Mouse (Mus musculus) MEL (cell line): Measurements from ENCODE around the gene Adarb1. TPM values are rescaled to one million over a fixed set of nuclear protein-coding genes. Genes with fewer than 3 reads are reported as not detected.

ENCODE experiments used
- DNase-seq: peaks from one replicate; pipeline ENCODE4 v3.0.0; 2011; ENCODE audit warnings: low read depth, low spot score
- H3K27ac ChIP-seq: 2 replicates; pipeline ENCODE4 v1.5.1; 2012; ENCODE audit warnings: low read depth, mild to moderate bottlenecking, control low read depth, low read length, moderate library complexity; ENCODE audit not compliant: control insufficient read depth
- H3K27me3 ChIP-seq, 2 experiments: fragments of 150-350 bp in 1 of 2; sonication (generic) in 1 of 2; 2 replicates each; pipeline ENCODE4 v1.6.1; 2012; ENCODE audit warnings: low read length in 2 of 2, mild to moderate bottlenecking in 2 of 2, improper control_type of control experiment in 1 of 2, moderate library complexity in 1 of 2; ENCODE audit not compliant: insufficient read depth in 2 of 2, control insufficient read depth in 1 of 2
- H3K36me3 ChIP-seq, 2 experiments: 2 replicates each; pipeline ENCODE4 v1.6.1; 2012 to 2014; ENCODE audit warnings: low read length in 2 of 2, improper control_type of control experiment in 1 of 2, inconsistent platforms in 1 of 2, mild to moderate bottlenecking in 1 of 2; ENCODE audit not compliant: insufficient read depth in 2 of 2, control insufficient read depth in 1 of 2
- H3K4me1 ChIP-seq, 2 experiments: fragments of 150-350 bp in 1 of 2; sonication (generic) in 1 of 2; 2 replicates each; pipeline ENCODE4 v1.6.1; 2012; ENCODE audit warnings: low read length in 2 of 2, improper control_type of control experiment in 1 of 2, mild to moderate bottlenecking in 1 of 2; ENCODE audit not compliant: insufficient read depth in 2 of 2, control insufficient read depth in 1 of 2
- H3K4me3 ChIP-seq, 2 experiments: fragments of 150-350 bp in 1 of 2; sonication (generic) in 1 of 2; 2 replicates each; pipeline ENCODE4 v1.5.1; 2012; ENCODE audit warnings: low read depth in 2 of 2, low read length in 2 of 2, mild to moderate bottlenecking in 2 of 2, moderate library complexity in 2 of 2, control low read depth in 1 of 2, improper control_type of control experiment in 1 of 2; ENCODE audit not compliant: control insufficient read depth in 1 of 2, insufficient read depth in 1 of 2
- H3K79me2 ChIP-seq: 2 replicates; pipeline ENCODE4 v1.6.1; 2012; ENCODE audit warnings: mild to moderate bottlenecking, low read length, moderate library complexity; ENCODE audit not compliant: control insufficient read depth, poor library complexity, insufficient read depth
- H3K9ac ChIP-seq: 2 replicates; pipeline ENCODE4 v1.6.1; 2012; ENCODE audit warnings: low read depth, mild to moderate bottlenecking, control low read depth, low read length, moderate library complexity; ENCODE audit not compliant: control insufficient read depth, poor library complexity, severe bottlenecking
- H3K9me3 ChIP-seq: fragments of 150-350 bp; sonication (generic); replicated peaks from 2 replicates; pipeline ENCODE4 v1.6.1; 2012; ENCODE audit warnings: mild to moderate bottlenecking, low read length, improper control_type of control experiment, moderate library complexity; ENCODE audit not compliant: insufficient read depth
- BHLHE40 ChIP-seq: IDR thresholded peaks from 2 replicates; pipeline ENCODE4 v1.6.1; 2012; ENCODE audit warnings: low read depth, mild to moderate bottlenecking, inconsistent platforms, low read length, improper control_type of control experiment, borderline replicate concordance
- CTCF ChIP-seq, 3 experiments: IDR thresholded peaks in 2 of 3; conservative IDR thresholded peaks in 1 of 3; 2 replicates each; pipeline ENCODE4 v1.5.1; 2011 to 2012; ENCODE audit warnings: low read length in 3 of 3, low read depth in 2 of 3, mild to moderate bottlenecking in 2 of 3, improper control_type of control experiment in 1 of 3, inconsistent platforms in 1 of 3, mixed read lengths in 1 of 3, moderate library complexity in 1 of 3; ENCODE audit not compliant: control insufficient read depth in 1 of 3, insufficient read depth in 1 of 3, poor library complexity in 1 of 3, severe bottlenecking in 1 of 3
- E2F4 ChIP-seq: IDR thresholded peaks from 2 replicates; pipeline ENCODE4 v1.6.1; 2011; ENCODE audit warnings: low read depth, low read length, improper control_type of control experiment, borderline replicate concordance
- ELF1 ChIP-seq: IDR thresholded peaks from 2 replicates; pipeline ENCODE4 v1.6.1; 2014; ENCODE audit warnings: low read depth, mild to moderate bottlenecking, inconsistent platforms, low read length, improper control_type of control experiment, moderate library complexity
- EP300 ChIP-seq, 2 experiments: IDR thresholded peaks; 2 replicates each; pipeline ENCODE4 v1.6.1; 2011; ENCODE audit warnings: improper control_type of control experiment in 2 of 2, low read length in 2 of 2, low read depth in 1 of 2, mild to moderate bottlenecking in 1 of 2
- ETS1 ChIP-seq: IDR thresholded peaks from 2 replicates; pipeline ENCODE4 v1.6.1; 2012; ENCODE audit warnings: low read depth, mild to moderate bottlenecking, inconsistent platforms, low read length, improper control_type of control experiment, moderate library complexity
- GABPA ChIP-seq: IDR thresholded peaks from 2 replicates; pipeline ENCODE4 v1.6.1; 2012; ENCODE audit warnings: low read depth, mild to moderate bottlenecking, inconsistent platforms, low read length, improper control_type of control experiment, moderate library complexity
- GATA1 ChIP-seq: IDR thresholded peaks from 2 replicates; pipeline ENCODE4 v1.6.1; 2011; ENCODE audit warnings: low read depth, low read length, improper control_type of control experiment
- HCFC1 ChIP-seq: IDR thresholded peaks from 2 replicates; pipeline ENCODE4 v1.6.1; 2012; ENCODE audit warnings: low read depth, mild to moderate bottlenecking, inconsistent platforms, low read length, improper control_type of control experiment, moderate library complexity
- JUND ChIP-seq: IDR thresholded peaks from 2 replicates; pipeline ENCODE4 v1.6.1; 2011; ENCODE audit warnings: low read depth, mild to moderate bottlenecking, improper control_type of control experiment, low read length
- KAT2A ChIP-seq: conservative IDR thresholded peaks from 2 replicates; pipeline ENCODE4 v1.6.1; 2012; ENCODE audit warnings: low read depth, low read length, improper control_type of control experiment, inconsistent platforms
- MAFK ChIP-seq: IDR thresholded peaks from 2 replicates; pipeline ENCODE4 v1.6.1; 2011; ENCODE audit warnings: low read depth, mild to moderate bottlenecking, low read length, improper control_type of control experiment, borderline replicate concordance
- MAX ChIP-seq: IDR thresholded peaks from 2 replicates; pipeline ENCODE4 v1.6.1; 2011; ENCODE audit warnings: low read length, improper control_type of control experiment
- MAZ ChIP-seq: IDR thresholded peaks from 2 replicates; pipeline ENCODE4 v1.6.1; 2012; ENCODE audit warnings: low read depth, mild to moderate bottlenecking, inconsistent platforms, low read length, improper control_type of control experiment
- MEF2A ChIP-seq: IDR thresholded peaks from 2 replicates; pipeline ENCODE4 v1.6.1; 2014; ENCODE audit warnings: low read depth, mild to moderate bottlenecking, inconsistent platforms, low read length, improper control_type of control experiment; ENCODE audit not compliant: poor library complexity, insufficient replicate concordance, severe bottlenecking; ENCODE audit errors: extremely low read depth
- MXI1 ChIP-seq: IDR thresholded peaks from 2 replicates; pipeline ENCODE4 v1.6.1; 2011; ENCODE audit warnings: mild to moderate bottlenecking, low read depth, low read length, improper control_type of control experiment
- MYB ChIP-seq: IDR thresholded peaks from 2 replicates; pipeline ENCODE4 v1.6.1; 2011; ENCODE audit warnings: mild to moderate bottlenecking, low read depth, low read length, improper control_type of control experiment
- MYC ChIP-seq: IDR thresholded peaks from 2 replicates; pipeline ENCODE4 v1.6.1; 2011; ENCODE audit warnings: low read depth, mild to moderate bottlenecking, low read length, improper control_type of control experiment, moderate library complexity
- NELFE ChIP-seq: IDR thresholded peaks from 2 replicates; pipeline ENCODE4 v1.6.1; 2011; ENCODE audit warnings: low read depth, low read length, improper control_type of control experiment
- NRF1 ChIP-seq: IDR thresholded peaks from 2 replicates; pipeline ENCODE4 v1.6.1; 2014; ENCODE audit warnings: low read depth, mild to moderate bottlenecking, inconsistent platforms, low read length, improper control_type of control experiment, moderate library complexity; ENCODE audit not compliant: poor library complexity, insufficient read depth, severe bottlenecking
- POLR2A ChIP-seq, 2 experiments: IDR thresholded peaks; 2 replicates each; pipeline ENCODE4 v1.6.1; 2011 to 2012; ENCODE audit warnings: low read length in 2 of 2, mild to moderate bottlenecking in 2 of 2, control low read depth in 1 of 2, improper control_type of control experiment in 1 of 2, low read depth in 1 of 2, moderate library complexity in 1 of 2; ENCODE audit not compliant: control insufficient read depth in 1 of 2, insufficient read depth in 1 of 2, poor library complexity in 1 of 2
- POLR2AphosphoS2 ChIP-seq: IDR thresholded peaks from 2 replicates; pipeline ENCODE4 v1.6.1; 2011; ENCODE audit warnings: low read length, improper control_type of control experiment
- POLR2AphosphoS5 ChIP-seq: IDR thresholded peaks from 2 replicates; pipeline ENCODE4 v1.6.1; 2012; ENCODE audit warnings: low read depth, borderline replicate concordance, mild to moderate bottlenecking, inconsistent platforms, low read length, moderate library complexity, mixed read lengths
- RAD21 ChIP-seq: IDR thresholded peaks from 2 replicates; pipeline ENCODE4 v1.6.1; 2011; ENCODE audit warnings: mild to moderate bottlenecking, low read depth, low read length, improper control_type of control experiment
- RCOR1 ChIP-seq: IDR thresholded peaks from 2 replicates; pipeline ENCODE4 v1.6.1; 2012; ENCODE audit warnings: low read depth, mild to moderate bottlenecking, inconsistent platforms, low read length, improper control_type of control experiment
- SIN3A ChIP-seq: IDR thresholded peaks from 2 replicates; pipeline ENCODE4 v1.6.1; 2012; ENCODE audit warnings: low read length, improper control_type of control experiment, inconsistent platforms
- SMC3 ChIP-seq: IDR thresholded peaks from 2 replicates; pipeline ENCODE4 v1.6.1; 2011; ENCODE audit warnings: low read depth, low read length, improper control_type of control experiment
- TAL1 ChIP-seq: IDR thresholded peaks from 2 replicates; pipeline ENCODE4 v1.6.1; 2012; ENCODE audit warnings: mild to moderate bottlenecking, inconsistent platforms, low read length, moderate library complexity, mixed read lengths
- TBP ChIP-seq: IDR thresholded peaks from 2 replicates; pipeline ENCODE4 v1.8.0; 2011; ENCODE audit warnings: low read depth, low read length, improper control_type of control experiment
- TCF12 ChIP-seq: IDR thresholded peaks from 2 replicates; pipeline ENCODE4 v1.6.1; 2014; ENCODE audit warnings: low read depth, mild to moderate bottlenecking, inconsistent platforms, low read length, improper control_type of control experiment, moderate library complexity
- UBTF ChIP-seq: IDR thresholded peaks from 2 replicates; pipeline ENCODE4 v1.6.1; 2012; ENCODE audit warnings: low read depth, mild to moderate bottlenecking, inconsistent platforms, low read length, improper control_type of control experiment, moderate library complexity, borderline replicate concordance; ENCODE audit not compliant: insufficient read depth
- USF1 ChIP-seq: IDR thresholded peaks from 2 replicates; pipeline ENCODE4 v1.6.1; 2014; ENCODE audit warnings: low read depth, mild to moderate bottlenecking, inconsistent platforms, low read length, improper control_type of control experiment, moderate library complexity
- USF2 ChIP-seq, 2 experiments: IDR thresholded peaks; 2 replicates each; pipeline ENCODE4 v1.6.1; 2011 to 2012; ENCODE audit warnings: improper control_type of control experiment in 2 of 2, low read length in 2 of 2, borderline replicate concordance in 1 of 2, inconsistent platforms in 1 of 2, low read depth in 1 of 2, mild to moderate bottlenecking in 1 of 2; ENCODE audit not compliant: insufficient read depth in 1 of 2
- ZC3H11A ChIP-seq: IDR thresholded peaks from 2 replicates; pipeline ENCODE4 v1.6.1; 2012; ENCODE audit warnings: low read depth, mild to moderate bottlenecking, inconsistent platforms, low read length, improper control_type of control experiment
- ZKSCAN1 ChIP-seq: IDR thresholded peaks from 2 replicates; pipeline ENCODE4 v1.6.1; 2012; ENCODE audit warnings: low read depth, mild to moderate bottlenecking, inconsistent platforms, low read length, improper control_type of control experiment, moderate library complexity
- ZMIZ1 ChIP-seq: IDR thresholded peaks from 2 replicates; pipeline ENCODE4 v1.6.1; 2012; ENCODE audit warnings: low read depth, mild to moderate bottlenecking, inconsistent platforms, low read length, improper control_type of control experiment, moderate library complexity
- ZNF384 ChIP-seq: IDR thresholded peaks from 2 replicates; pipeline ENCODE4 v1.6.1; 2012; ENCODE audit warnings: low read depth, mild to moderate bottlenecking, inconsistent platforms, low read length, improper control_type of control experiment
- polyA plus RNA-seq, 2 experiments: library from polyadenylated mRNA; stranded (reverse) in 1 of 2; unstranded in 1 of 2; fragments of >175 nt in 1 of 2; fragments of >200 nt in 1 of 2; gene quantifications; 2 replicates each; pipeline versions ENCODE4 v1.2.1 to v1.2.4; 2012; ENCODE audit warnings: low replicate concordance in 2 of 2, low read depth in 1 of 2; ENCODE audit not compliant: insufficient read length in 2 of 2, insufficient read depth in 1 of 2, missing spikeins in 1 of 2
- total RNA-seq: library from RNA; depleted of rRNA; stranded (reverse); fragments of 300-350 nt; gene quantifications from 2 replicates; pipeline ENCODE4 v1.2.3, GENCODE M21; 2012; rRNA removed

The Adarb1 gene
- total RNA-seq (1.7 and 2.4 TPM in 2 replicates), polyA plus RNA-seq (1 to 10 TPM in 1 of 2 experiments, not detected in 1; 3.8 TPM)

DNA sequence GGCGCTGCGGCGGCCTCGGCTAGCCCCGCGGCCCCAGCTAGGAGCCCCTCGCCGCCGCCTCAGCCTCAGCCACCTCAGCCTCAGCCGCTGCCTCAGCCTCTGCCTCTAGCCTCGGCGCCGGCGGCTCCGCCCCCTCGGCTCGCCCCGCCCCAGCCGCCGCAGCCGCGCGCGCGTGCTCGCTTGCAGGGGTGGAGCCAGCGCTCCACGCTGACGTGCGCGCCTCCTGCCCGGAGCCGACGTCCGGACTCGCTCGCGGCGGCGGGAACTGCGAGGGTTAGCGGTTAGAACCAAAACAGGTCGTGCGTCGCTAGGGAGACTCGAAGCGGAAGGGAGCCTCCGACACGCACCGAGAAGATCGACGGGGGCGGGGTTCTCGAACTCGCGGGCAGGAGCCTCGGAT is at the start of gene Adarb1:
Gene Adarb1 (minus strand): TSS at position 133 of the 400 bp plus-strand sequence.
- Histone ChIP-seq H3K4me3 (peak within 1 kb of the TSS; percentile 58 to 69), H3K27ac (no peak within 1 kb of the TSS), H3K36me3 (no peaks in the 10 kb centered on the region), H3K27me3 (peaks cover 2 to 5% of the 10 kb centered on the region in 2 experiments; a peak in 3 of 4 replicates), H3K79me2 (no peaks in the 10 kb centered on the region), H3K9me3 (no peaks in the 10 kb centered on the region), H3K4me1 (no peaks in the 10 kb centered on the region; a peak in 1 of 4 replicates), H3K9ac (peak within 1 kb of the TSS; percentile 66)
- DNase-seq: peak; percentile 87
- TF ChIP-seq RCOR1 (no peak), CTCF (IDR thresholded peaks at IDR 0.05 in 2 of 3, conservative IDR thresholded peaks at IDR 0.05 in 1 of 3; ENCODE audit: control insufficient read depth in 1 of 3, insufficient read depth in 1 of 3, low read depth in 2 of 3, low read length in 3 of 3, poor library complexity in 1 of 3, severe bottlenecking in 1 of 3) (no peak), SMC3 (no peak), TCF12 (0 out of 2 replicates have a peak, but pooled peaks have one; percentile 23), MAZ (no peak), EP300 (IDR thresholded peaks at IDR 0.05; ENCODE audit: low read depth in 1 of 2, low read length in 2 of 2) (no peak), ZC3H11A (no peak), POLR2A (IDR thresholded peaks at IDR 0.05; ENCODE audit: control insufficient read depth in 1 of 2, insufficient read depth in 1 of 2, low read depth in 1 of 2, low read length in 2 of 2, poor library complexity in 1 of 2) (peak in 1 of 2 experiments; percentile 39; a peak in 2 of 4 replicates), MYC (no peak), GATA1 (no peak), MYB (no peak), HCFC1 (peak; percentile 44), NELFE (no peak), SIN3A (no peak), UBTF (no peak), ZNF384 (no peak), POLR2AphosphoS2 (no peak), MAFK (no peak), USF2 (IDR thresholded peaks at IDR 0.05; ENCODE audit: borderline replicate concordance in 1 of 2, insufficient read depth in 1 of 2, low read depth in 1 of 2, low read length in 2 of 2) (no peak), MEF2A (no peak), ZKSCAN1 (no peak), BHLHE40 (no peak), RAD21 (no peak), ELF1 (0 out of 2 replicates have a peak, but pooled peaks have one; percentile 29), TBP (no peak), JUND (no peak), USF1 (no peak), E2F4 (no peak), GABPA (no peak), KAT2A (no peak), TAL1 (no peak), POLR2AphosphoS5 (no peak), MAX (peak; percentile 73), MXI1 (peak; percentile 45; the same call in 1 of the 2 replicates), ZMIZ1 (no peak), NRF1 (peak; percentile 44; the same call in 1 of the 2 replicates), ETS1 (no peak)
